13 mouse cellular contexts compared by ENCODE assay signal in the genomic region with DNA sequence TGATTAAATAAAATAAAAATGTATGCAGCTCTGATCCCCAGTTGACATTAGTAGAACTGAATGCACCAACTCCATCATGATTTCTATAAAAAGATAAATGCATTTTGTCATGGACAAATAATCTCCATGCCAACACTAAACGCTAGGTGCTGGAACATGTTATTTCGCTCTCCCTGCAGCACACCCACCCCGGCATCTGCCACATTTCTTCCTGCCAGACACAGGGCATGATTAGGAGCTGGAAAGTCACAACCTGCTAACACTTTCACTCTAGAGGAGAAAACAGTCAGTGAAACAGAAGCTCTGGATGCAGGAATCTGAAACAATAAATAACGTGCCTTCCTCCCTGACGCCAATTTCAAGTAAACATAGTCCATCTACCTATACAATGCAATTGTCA.
DNase-seq lines count a peak whose midpoint lies in the region; ATAC-seq and TF ChIP-seq lines count a peak whose summit lies in the region.
"Had no signal": no experiment of that assay in that cellular context is flagged by ENCODE, and none has a peak within 500 bp of the region (broad histone marks: within the 10 kb centered on the region; RNA-seq: fewer than 3 reads in every experiment).

No protein-coding gene starts in this region.

- TF ChIP-seq POLR2A in heart, adult 2 months (IDR thresholded peaks at IDR 0.05; ENCODE audit: insufficient read depth, low read depth, low read length) = no peak

- H3K4me3 ChIP-seq in heart, embryonic 16.5 days (ENCODE audit: low read length) = no peak overlapping the region
- H3K4me3 ChIP-seq in heart, embryonic 12.5 days = no peak overlapping the region
- no peak overlapping the region for H3K4me3 ChIP-seq in heart, adult 2 months
- no peak overlapping the region for H3K4me3 ChIP-seq in liver, postnatal 0 days (ENCODE audit: low read depth, low read length)
- H3K4me3 ChIP-seq: megakaryocyte, embryonic 14.5 days; myocyte; stomach, embryonic 15.5 days had no signal

- H3K27ac ChIP-seq in heart, embryonic 16.5 days (ENCODE audit: low read length) = no peak overlapping the region
- H3K27ac ChIP-seq in heart, embryonic 12.5 days (ENCODE audit: poor library complexity, severe bottlenecking) = no peak overlapping the region
- no peak overlapping the region for H3K27ac ChIP-seq in heart, adult 2 months
- H3K27ac ChIP-seq in liver, postnatal 0 days (ENCODE audit: low read depth) = no peak overlapping the region
- H3K27ac ChIP-seq: stomach, embryonic 15.5 days had no signal

- no peak for TF ChIP-seq EP300 in heart, adult 2 months (IDR thresholded peaks at IDR 0.05; ENCODE audit: insufficient read depth, low read depth, low read length)
- no peak for TF ChIP-seq EP300 in liver, postnatal 0 days (IDR thresholded peaks at IDR 0.05; ENCODE audit: low read depth)

- TF ChIP-seq CTCF in heart, adult 2 months (IDR thresholded peaks at IDR 0.05) = no peak
- no peak for TF ChIP-seq CTCF in liver, postnatal 0 days (IDR thresholded peaks at IDR 0.05; ENCODE audit: low read depth)

- H3K79me2 ChIP-seq in heart, adult 2 months (replicated peaks; ENCODE audit: control insufficient read depth, insufficient read depth, low read length) = no peaks in the 10 kb centered on the region

- WGBS in heart, embryonic 16.5 days = 60% methylated on average over 5 of the region's 5 CpGs
- 67% methylated on average over 5 of the region's 5 CpGs for WGBS in heart, embryonic 12.5 days
- WGBS in heart, adult 2 months = 62% methylated on average over 5 of the region's 5 CpGs
- WGBS in liver, postnatal 0 days (ENCODE audit: insufficient replicate concordance) = 77% methylated on average over 5 of the region's 5 CpGs

- no peak overlapping the region for H3K9ac ChIP-seq in heart, embryonic 16.5 days (ENCODE audit: low read length)
- H3K9ac ChIP-seq in heart, embryonic 12.5 days = no peak overlapping the region
- H3K9ac ChIP-seq in heart, adult 2 months (ENCODE audit: low read depth, low read length) = no peak overlapping the region
- no peak overlapping the region for H3K9ac ChIP-seq in liver, postnatal 0 days (replicated peaks)
- H3K9ac ChIP-seq: stomach, embryonic 15.5 days had no signal

- peak; percentile 75 for DNase-seq in cerebellum, adult 9-11 months
- DNase-seq in layer of hippocampus, postnatal 10 days (ENCODE audit: low spot score in 2 of 2) = peak; percentile 36 to 47
- no peak for DNase-seq in heart, adult 2 months
- DNase-seq in liver, postnatal 0 days = no peak
- DNase-seq in urinary bladder, postnatal 4 days (ENCODE audit: low spot score in 2 of 2) = no peak
- DNase-seq: kidney, postnatal 36 days had no signal

- no peak overlapping the region for H3K4me2 ChIP-seq in heart, embryonic 16.5 days (ENCODE audit: low read depth, low read length)
- no peak overlapping the region for H3K4me2 ChIP-seq in heart, embryonic 12.5 days
- H3K4me2 ChIP-seq in liver, postnatal 0 days (ENCODE audit: low read depth, low read length) = no peak overlapping the region
- H3K4me2 ChIP-seq: stomach, embryonic 15.5 days had no signal

- no peaks in the 10 kb centered on the region for H3K36me3 ChIP-seq in heart, embryonic 16.5 days (ENCODE audit: control insufficient read depth, insufficient read depth)
- no peaks in the 10 kb centered on the region for H3K36me3 ChIP-seq in heart, embryonic 12.5 days
- H3K36me3 ChIP-seq in heart, adult 2 months (ENCODE audit: control insufficient read depth, insufficient read depth, low read length) = no peaks in the 10 kb centered on the region
- no peaks in the 10 kb centered on the region for H3K36me3 ChIP-seq in liver, postnatal 0 days (replicated peaks; ENCODE audit: insufficient read depth, low read length)
- H3K36me3 ChIP-seq: stomach, embryonic 15.5 days had no signal

- H3K4me1 ChIP-seq in heart, embryonic 16.5 days (ENCODE audit: control insufficient read depth, insufficient read depth, low read length) = peaks cover 3% of the 10 kb centered on the region; the same call in 1 of the 2 replicates
- H3K4me1 ChIP-seq in heart, embryonic 12.5 days (replicated peaks) = no peaks in the 10 kb centered on the region
- H3K4me1 ChIP-seq in heart, adult 2 months (ENCODE audit: control insufficient read depth, insufficient read depth, low read length) = no peaks in the 10 kb centered on the region; the same call in 1 of the 2 replicates
- no peaks in the 10 kb centered on the region for H3K4me1 ChIP-seq in liver, postnatal 0 days (ENCODE audit: insufficient read depth)
- H3K4me1 ChIP-seq: megakaryocyte, embryonic 14.5 days; stomach, embryonic 15.5 days had no signal

- intact Hi-C loops in heart, adult 2 months (cut with DNase I) = no loop called here

- H3K27me3 ChIP-seq in heart, embryonic 16.5 days (ENCODE audit: control insufficient read depth, insufficient read depth, low read length) = no peaks in the 10 kb centered on the region
- H3K27me3 ChIP-seq in heart, embryonic 12.5 days (replicated peaks) = no peaks in the 10 kb centered on the region
- H3K27me3 ChIP-seq in heart, adult 2 months (ENCODE audit: control insufficient read depth, insufficient read depth, low read length) = no peaks in the 10 kb centered on the region
- no peaks in the 10 kb centered on the region for H3K27me3 ChIP-seq in liver, postnatal 0 days (ENCODE audit: insufficient read depth, low read length)
- H3K27me3 ChIP-seq: megakaryocyte, embryonic 14.5 days; stomach, embryonic 15.5 days had no signal

- H3K9me3 ChIP-seq in heart, embryonic 16.5 days (replicated peaks; ENCODE audit: control insufficient read depth, low read length) = no peaks in the 10 kb centered on the region
- no peaks in the 10 kb centered on the region for H3K9me3 ChIP-seq in heart, embryonic 12.5 days (replicated peaks)
- no peaks in the 10 kb centered on the region for H3K9me3 ChIP-seq in liver, postnatal 0 days (ENCODE audit: low read length)
- H3K9me3 ChIP-seq: stomach, embryonic 15.5 days had no signal

- ATAC-seq in heart, embryonic 16.5 days (replicated peaks; ENCODE audit: extremely low read depth, insufficient read depth, low FRiP score) = 0 out of 2 replicates have a peak, but pooled peaks have one; percentile 35
- no peak for ATAC-seq in heart, embryonic 12.5 days (ENCODE audit: insufficient number of reproducible peaks, low FRiP score)
- ATAC-seq in cerebellum, adult (ENCODE audit: insufficient number of reproducible peaks, low FRiP score, low TSS enrichment) = peak; percentile 93
- ATAC-seq in liver, postnatal 0 days = no peak
- ATAC-seq: CD4-positive, CD25-positive, alpha-beta regulatory T cell, adult 4 months had no signal

Comparison
In these comparisons a context has a peak if more than half of its experiments do, and no peak if none do; other contexts are left out.
1. ATAC-seq: peak in heart, embryonic 16.5 days (single experiment) and cerebellum, adult (single experiment); none in heart, embryonic 12.5 days (single experiment) and liver, postnatal 0 days (single experiment).
2. DNase-seq: peak in cerebellum, adult 9-11 months (single experiment) and layer of hippocampus, postnatal 10 days (2 of 2); none in heart, adult 2 months (0 of 2), liver, postnatal 0 days (single experiment) and urinary bladder, postnatal 4 days (0 of 2).